Mouse (Mus musculus) midbrain, embryonic 11.5 days (tissue): ENCODE measurements around the gene Nid1. TPM values are rescaled to one million over a fixed set of nuclear protein-coding genes. Genes with fewer than 3 reads are reported as not detected.

Experiments
- ATAC-seq: fragments of 200-750 bp; cut with Nextera tagmentation; 2 replicates; pipeline ENCODE4 v1.8.0; 2017; ENCODE audit warnings: moderate TSS enrichment, moderate library complexity; ENCODE audit not compliant: low FRiP score
- DNase-seq: peaks from one replicate; pipeline ENCODE4 v3.0.0; 2015; ENCODE audit warnings: low spot score; ENCODE audit errors: missing footprints
- H3K27ac ChIP-seq: fragments of 300-500 bp; sonication (generic); 2 replicates; pipeline ENCODE4 v1.5.1; 2014; ENCODE audit warnings: low read depth, low read length
- H3K27me3 ChIP-seq: fragments of 300-500 bp; sonication (generic); 2 replicates; pipeline ENCODE4 v1.6.1; 2014; ENCODE audit warnings: mild to moderate bottlenecking, low read length, moderate library complexity, mixed read lengths; ENCODE audit not compliant: control insufficient read depth, insufficient read depth
- H3K36me3 ChIP-seq: fragments of 300-500 bp; sonication (generic); 2 replicates; pipeline ENCODE4 v1.6.1; 2014; ENCODE audit warnings: mild to moderate bottlenecking, low read length, moderate library complexity, mixed read lengths; ENCODE audit not compliant: control insufficient read depth, insufficient read depth
- H3K4me1 ChIP-seq: fragments of 300-500 bp; sonication (generic); 2 replicates; pipeline ENCODE4 v1.6.1; 2014; ENCODE audit warnings: low read length; ENCODE audit not compliant: control insufficient read depth, insufficient read depth
- H3K4me2 ChIP-seq: fragments of 300-500 bp; sonication (generic); 2 replicates; pipeline ENCODE4 v1.6.1; 2014; ENCODE audit warnings: mild to moderate bottlenecking, moderate library complexity
- H3K4me3 ChIP-seq: fragments of 300-500 bp; sonication (generic); 2 replicates; pipeline ENCODE4 v1.5.1; 2014; ENCODE audit warnings: low read depth, low read length
- H3K9ac ChIP-seq: fragments of 300-500 bp; sonication (generic); 2 replicates; pipeline ENCODE4 v1.6.1; 2014; ENCODE audit warnings: low read length
- H3K9me3 ChIP-seq: fragments of 300-500 bp; sonication (generic); 2 replicates; pipeline ENCODE4 v1.6.1; 2016; ENCODE audit warnings: low read length; ENCODE audit not compliant: control insufficient read depth
- WGBS: fragments of 180-500 bp; shearing (Covaris S2); extraction: QIAGEN DNeasy Blood & Tissue Kit; methylation state at CpG from one replicate; pipeline ENCODE4 v1.1.7; 2014; 5-methylcytosine and 5-hydroxymethylcytosine counted together
- polyA plus RNA-seq: library from polyadenylated mRNA; unstranded; fragments of >200 nt; fragmentation: Nextera tagmentation; extraction: Ambion mirVana; gene quantifications from 2 replicates; pipeline ENCODE4 v1.2.1, GENCODE M21; 2014

Nid1 gene
- polyA plus RNA-seq, 1 experiment from 2014 or later: 42.7 TPM

DNA sequence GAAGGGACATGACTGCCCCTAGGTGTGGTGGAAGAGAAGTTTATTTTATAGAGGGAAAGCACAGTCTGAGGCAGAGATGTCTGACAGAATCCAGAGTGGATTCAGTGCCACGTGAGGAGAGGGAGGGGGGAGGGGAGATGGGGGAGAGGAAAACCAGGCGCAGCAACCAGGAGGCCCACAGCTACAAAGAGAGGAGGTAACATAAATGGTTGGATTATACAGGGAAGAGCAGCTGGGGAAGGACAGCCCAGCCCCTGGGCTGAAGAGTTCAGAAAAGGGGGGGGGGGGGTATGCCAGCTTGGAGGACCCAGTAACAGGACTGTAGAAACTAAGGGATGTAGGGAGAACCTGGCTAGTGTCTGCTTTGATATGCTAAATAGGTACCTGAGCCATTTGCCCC is 42.6 kb downstream of the Nid1 start:
- H3K4me1 ChIP-seq: peaks cover 4% of the 10 kb centered on the region

DNA sequence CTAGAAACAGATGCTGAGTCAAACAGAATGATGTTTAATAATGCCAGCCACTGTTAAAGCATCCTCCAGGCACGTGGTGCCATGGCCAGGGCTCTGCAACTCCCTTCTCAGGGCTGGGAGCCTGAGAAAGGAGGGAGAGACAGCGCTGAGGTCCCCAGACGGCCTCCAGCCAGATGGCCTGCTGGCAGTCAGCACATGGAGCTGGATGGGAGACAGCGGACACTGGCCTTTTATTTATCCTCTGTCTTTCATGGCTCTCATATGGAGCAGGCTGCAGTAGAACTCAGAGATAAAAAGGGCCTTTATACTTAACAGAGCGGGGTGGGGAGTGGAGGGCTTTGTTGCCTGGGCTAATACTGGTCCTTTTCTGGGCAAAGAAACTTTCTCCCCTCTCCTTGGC is 43.7 kb downstream of the Nid1 start:
- Histone ChIP-seq H3K9ac (no peak overlapping the region), H3K9me3 (no peaks in the 10 kb centered on the region), H3K27me3 (no peaks in the 10 kb centered on the region), H3K36me3 (no peaks in the 10 kb centered on the region), H3K4me2 (no peak overlapping the region), H3K4me3 (no peak overlapping the region), H3K27ac (no peak overlapping the region; the same call in 1 of the 2 replicates), H3K4me1 (peaks cover 9% of the 10 kb centered on the region)
- WGBS: 56% methylated on average over 5 of the region's 5 CpGs
- peak; percentile 61 for DNase-seq
- peak; percentile 53 for ATAC-seq

More for the DNA sequence above, 42.6 kb downstream of the Nid1 start:
- Histone ChIP-seq H3K9ac (no peak overlapping the region), H3K27me3 (no peaks in the 10 kb centered on the region), H3K4me2 (no peak overlapping the region), H3K27ac (no peak overlapping the region), H3K4me3 (no peak overlapping the region), H3K36me3 (no peaks in the 10 kb centered on the region), H3K9me3 (no peaks in the 10 kb centered on the region)
- 8% methylated on average over 2 of the region's 2 CpGs for WGBS
- DNase-seq (peak; percentile 72), ATAC-seq (peak; percentile 36)

DNA sequence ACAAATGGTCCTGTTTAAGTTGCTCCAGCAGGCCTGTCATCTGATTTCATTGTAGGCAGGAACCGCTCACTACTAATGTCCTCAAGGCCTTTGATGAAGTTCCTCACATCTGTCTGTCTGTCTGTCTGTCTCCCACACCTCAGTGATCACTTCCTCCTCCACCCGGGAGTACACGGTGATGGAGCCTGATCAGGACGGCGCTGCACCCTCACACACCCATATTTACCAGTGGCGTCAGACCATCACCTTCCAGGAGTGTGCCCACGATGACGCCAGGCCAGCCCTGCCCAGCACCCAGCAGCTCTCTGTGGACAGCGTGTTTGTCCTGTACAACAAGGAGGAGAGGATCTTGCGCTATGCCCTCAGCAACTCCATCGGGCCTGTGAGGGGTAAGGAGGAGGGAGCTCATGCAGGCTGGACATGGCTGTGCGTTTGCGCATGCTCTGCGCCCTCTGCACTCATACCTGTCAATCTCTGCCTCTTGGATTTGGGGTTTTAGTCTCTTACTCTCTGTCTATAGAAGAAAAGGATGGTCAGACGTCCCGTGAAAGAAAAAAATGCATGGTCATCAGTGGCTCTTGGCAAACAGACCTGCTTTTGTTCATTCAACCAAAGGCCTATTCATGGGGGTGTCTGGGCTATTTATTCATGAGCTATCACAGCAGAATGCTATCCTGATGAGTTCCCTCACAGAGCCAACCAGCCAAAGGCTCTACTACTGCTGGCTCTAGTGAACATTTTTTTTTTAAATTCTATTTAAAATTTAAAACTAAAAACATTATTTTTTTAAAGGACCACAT is 44.7 kb downstream of the Nid1 start:
- DNase-seq: peak; percentile 81
- 77% methylated on average over 16 of the region's 16 CpGs for WGBS
- Histone ChIP-seq H3K4me3 (no peak overlapping the region), H3K4me1 (peaks cover 9% of the 10 kb centered on the region), H3K4me2 (no peak overlapping the region), H3K27me3 (no peaks in the 10 kb centered on the region), H3K27ac (no peak overlapping the region), H3K9ac (no peak overlapping the region), H3K9me3 (no peaks in the 10 kb centered on the region), H3K36me3 (no peaks in the 10 kb centered on the region)
- ATAC-seq: peak; percentile 61

DNA sequence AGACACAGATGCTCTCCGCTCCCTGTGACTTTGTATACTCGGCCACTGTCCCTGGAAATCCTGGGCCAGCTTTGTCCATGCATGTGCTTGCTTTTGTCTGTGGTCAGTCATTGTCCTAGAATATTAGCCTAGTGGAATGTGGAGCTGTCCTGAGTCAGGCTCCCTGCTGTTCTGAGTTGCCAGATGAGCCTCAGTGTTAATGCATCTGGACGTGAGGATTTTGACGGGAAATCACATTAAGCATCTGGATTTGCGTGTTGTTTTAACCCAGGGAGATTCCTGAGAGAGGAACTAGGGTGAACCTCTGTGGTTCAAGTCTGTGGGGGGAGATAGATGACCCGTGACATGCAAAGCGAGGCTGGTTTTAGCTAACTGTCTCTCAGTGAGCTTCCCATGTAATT is 47.0 kb downstream of the Nid1 start:
- DNase-seq (peak; percentile 86), ATAC-seq (no peak)
- no peak overlapping the region for H3K4me3 ChIP-seq
- no peaks in the 10 kb centered on the region for H3K27me3 ChIP-seq
- H3K27ac ChIP-seq: no peak overlapping the region
- H3K4me1 ChIP-seq: peaks cover 9% of the 10 kb centered on the region
- no peak overlapping the region for H3K4me2 ChIP-seq
- no peak overlapping the region for H3K9ac ChIP-seq
- WGBS: 22% methylated on average over 7 of the region's 7 CpGs
- H3K36me3 ChIP-seq: no peaks in the 10 kb centered on the region
- no peaks in the 10 kb centered on the region for H3K9me3 ChIP-seq

DNA sequence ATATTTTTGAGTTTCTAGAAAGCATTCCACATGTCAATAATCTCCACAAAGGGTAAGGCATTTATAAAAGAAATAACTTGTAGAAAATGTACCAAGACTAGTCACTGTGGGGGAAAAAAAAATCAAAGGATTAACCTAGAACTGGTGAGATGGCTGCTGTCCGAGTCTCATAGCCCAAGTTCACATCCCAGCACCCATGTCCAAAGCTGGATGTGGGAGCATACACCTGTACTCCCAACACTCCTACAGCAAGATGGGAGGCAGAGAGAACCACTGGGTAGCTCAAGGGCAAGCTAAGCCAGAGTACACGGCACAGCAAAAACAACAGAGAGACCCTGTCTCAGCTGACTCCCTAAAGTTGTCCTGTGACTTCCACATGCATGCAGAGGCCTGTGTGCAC is 47.5 kb downstream of the Nid1 start:
- no peaks in the 10 kb centered on the region for H3K9me3 ChIP-seq
- H3K27me3 ChIP-seq: no peaks in the 10 kb centered on the region
- no peak overlapping the region for H3K9ac ChIP-seq
- H3K4me2 ChIP-seq: no peak overlapping the region
- DNase-seq: peak; percentile 80
- no peak overlapping the region for H3K27ac ChIP-seq
- 76% methylated on average over 2 of the region's 2 CpGs for WGBS
- no peak overlapping the region for H3K4me3 ChIP-seq
- ATAC-seq: no peak
- no peaks in the 10 kb centered on the region for H3K36me3 ChIP-seq
- H3K4me1 ChIP-seq: peaks cover 9% of the 10 kb centered on the region

DNA sequence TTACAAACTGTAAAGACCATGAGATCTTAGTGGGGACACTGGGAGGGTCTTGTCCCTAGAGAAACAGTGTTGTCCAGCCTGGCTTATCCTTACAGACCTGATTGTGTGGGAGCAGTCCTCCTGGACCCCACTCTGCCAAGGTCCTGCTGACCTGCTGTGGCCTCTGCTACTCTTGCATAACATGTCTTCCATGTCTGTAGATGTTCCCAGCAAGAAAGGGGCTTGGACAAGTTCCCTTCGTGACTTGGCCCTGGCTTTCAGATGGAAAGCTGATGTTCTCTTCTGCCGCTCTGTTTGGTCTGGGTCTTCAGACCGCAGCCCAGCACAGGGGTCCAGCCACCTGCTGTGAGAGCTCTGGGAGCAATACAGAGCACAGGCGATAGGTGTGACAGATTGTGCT is 48.3 kb downstream of the Nid1 start:
- Histone ChIP-seq H3K4me3 (no peak overlapping the region), H3K4me2 (no peak overlapping the region), H3K9ac (no peak overlapping the region), H3K27me3 (no peaks in the 10 kb centered on the region), H3K9me3 (no peaks in the 10 kb centered on the region), H3K36me3 (no peaks in the 10 kb centered on the region), H3K4me1 (peaks cover 9% of the 10 kb centered on the region), H3K27ac (no peak overlapping the region)
- ATAC-seq: no peak
- WGBS: 84% methylated on average over 4 of the region's 4 CpGs
- peak; percentile 81 for DNase-seq

DNA sequence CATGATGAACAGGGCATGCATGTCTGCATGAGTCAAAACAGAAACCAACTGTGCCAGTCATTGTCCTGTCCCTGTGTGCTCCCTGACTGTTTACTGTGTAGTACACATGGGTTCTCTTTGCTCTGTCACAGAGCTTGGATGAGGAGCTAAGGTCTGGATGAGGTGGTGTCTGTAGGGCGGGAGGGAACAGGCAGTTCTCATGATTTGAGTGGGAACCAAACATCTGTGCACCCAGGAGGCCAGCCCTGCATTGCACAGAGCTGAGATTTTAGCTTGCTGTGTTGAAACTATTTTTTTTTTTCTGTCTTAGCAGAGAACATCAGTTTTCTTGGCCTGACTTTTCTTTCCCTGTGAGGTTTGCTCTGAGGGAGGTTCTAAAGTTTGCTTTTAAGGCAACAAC is 50.5 kb downstream of the Nid1 start:
- peaks cover 9% of the 10 kb centered on the region for H3K4me1 ChIP-seq
- no peaks in the 10 kb centered on the region for H3K9me3 ChIP-seq
- DNase-seq (peak; percentile 21), ATAC-seq (no peak)
- H3K4me3 ChIP-seq: no peak overlapping the region
- no peak overlapping the region for H3K9ac ChIP-seq
- whole genome bisulfite sequencing: 95% methylated on average over 1 of the region's 1 CpGs
- no peak overlapping the region for H3K27ac ChIP-seq
- H3K27me3 ChIP-seq: no peaks in the 10 kb centered on the region
- no peaks in the 10 kb centered on the region for H3K36me3 ChIP-seq
- no peak overlapping the region for H3K4me2 ChIP-seq

DNA sequence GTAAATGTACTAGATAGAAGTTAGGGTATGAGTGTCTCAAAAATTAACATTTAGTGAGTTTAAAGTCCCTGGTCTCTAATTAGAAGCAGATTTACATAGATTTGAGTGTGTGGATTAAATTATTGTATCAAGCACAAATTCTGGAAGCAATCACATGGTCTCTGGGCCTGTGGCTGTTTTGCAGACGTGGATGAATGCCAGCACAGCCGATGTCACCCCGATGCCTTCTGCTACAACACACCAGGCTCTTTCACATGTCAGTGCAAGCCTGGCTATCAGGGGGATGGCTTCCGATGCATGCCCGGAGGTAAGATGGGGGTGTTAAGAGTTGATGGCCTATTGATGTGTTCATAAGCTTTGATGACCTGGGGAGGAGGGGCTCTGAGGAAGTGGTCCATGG is 52.5 kb downstream of the Nid1 start:
- no peak overlapping the region for H3K4me3 ChIP-seq
- DNase-seq: peak; percentile 44
- H3K9ac ChIP-seq: no peak overlapping the region
- H3K4me1 ChIP-seq: peaks cover 5% of the 10 kb centered on the region
- no peaks in the 10 kb centered on the region for H3K36me3 ChIP-seq
- 85% methylated on average over 5 of the region's 5 CpGs for WGBS
- H3K9me3 ChIP-seq: no peaks in the 10 kb centered on the region
- no peaks in the 10 kb centered on the region for H3K27me3 ChIP-seq
- H3K27ac ChIP-seq: no peak overlapping the region
- ATAC-seq: no peak
- H3K4me2 ChIP-seq: no peak overlapping the region

DNA sequence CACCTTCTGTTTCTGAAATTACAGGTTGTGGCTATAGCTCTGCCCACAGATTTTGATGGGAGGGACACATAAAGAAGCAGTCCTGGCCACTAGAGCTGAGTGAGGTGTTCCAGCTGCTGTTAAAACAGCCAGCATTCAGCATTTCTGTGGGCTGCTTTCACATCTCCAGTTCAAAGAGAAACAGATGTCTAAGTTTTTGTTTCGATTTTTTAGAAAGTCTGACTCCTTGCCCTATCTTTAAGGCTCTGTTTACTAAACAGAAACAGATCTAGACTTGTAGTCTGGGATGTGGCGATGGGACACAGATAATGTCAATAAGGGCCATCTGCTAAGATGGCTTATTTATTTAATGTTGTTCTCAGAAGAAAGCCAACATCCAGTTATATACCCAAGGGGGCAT is 54.8 kb downstream of the Nid1 start:
- no peaks in the 10 kb centered on the region for H3K4me1 ChIP-seq
- no peaks in the 10 kb centered on the region for H3K36me3 ChIP-seq
- 61% methylated on average over 2 of the region's 2 CpGs for WGBS
- H3K27me3 ChIP-seq: no peaks in the 10 kb centered on the region
- no peak overlapping the region for H3K9ac ChIP-seq
- DNase-seq: peak; percentile 65
- no peak for ATAC-seq
- no peaks in the 10 kb centered on the region for H3K9me3 ChIP-seq
- no peak overlapping the region for H3K4me3 ChIP-seq
- H3K4me2 ChIP-seq: no peak overlapping the region
- no peak overlapping the region for H3K27ac ChIP-seq
